Mouse (Mus musculus) ES-CJ7 (cell line): ENCODE results near the gene Kif26b.
A peak's percentile ranks its signal among the peaks of the same experiment; 100 is the strongest.

Experiments used
- DNase-seq: peaks from one replicate; pipeline ENCODE4 v3.0.0; 2011; ENCODE audit warnings: low read depth, low spot score

Kif26b gene

GRCm38 (mm10) chr1:178912936-178913716 lies 384.2 kb downstream of the Kif26b start:
- DNase-seq: no peak

- DNase-seq: peak; percentile 64
Observed at GRCm38 (mm10) chr1:178915056-178915455, 386.1 kb downstream of the Kif26b start.

- DNase-seq: no peak
Observed at GRCm38 (mm10) chr1:178917194-178917902, 388.4 kb downstream of the Kif26b start.

- DNase-seq: no peak
Observed at GRCm38 (mm10) chr1:178924492-178925183, 395.7 kb downstream of the Kif26b start.

GRCm38 (mm10) chr1:178929531-178929930 lies 400.6 kb downstream of the Kif26b start:
- DNase-seq: no peak

GRCm38 (mm10) chr1:178933953-178934637 lies 405.2 kb downstream of the Kif26b start:
- no peak for DNase-seq

GRCm38 (mm10) chr1:178936457-178936856 lies 407.5 kb downstream of the Kif26b start:
- no peak for DNase-seq

- no peak for DNase-seq
Observed at GRCm38 (mm10) chr1:178936976-178937375, 408.1 kb downstream of the Kif26b start.

GRCm38 (mm10) chr1:178940353-178940752 lies 411.4 kb downstream of the Kif26b start:
- DNase-seq: no peak

- DNase-seq: no peak
Observed at GRCm38 (mm10) chr1:178942251-178942963, 413.5 kb downstream of the Kif26b start.

GRCm38 (mm10) chr1:178952910-178953309 lies 424.0 kb downstream of the Kif26b start:
- no peak for DNase-seq

- peak; percentile 33 for DNase-seq
Observed at GRCm38 (mm10) chr1:178958641-178959040, 429.7 kb downstream of the Kif26b start.

- peak; percentile 87 for DNase-seq
Observed at GRCm38 (mm10) chr1:178960015-178960559, 431.2 kb downstream of the Kif26b start.

GRCm38 (mm10) chr1:178961661-178962060 lies 432.7 kb downstream of the Kif26b start:
- no peak for DNase-seq

- DNase-seq: no peak
Observed at GRCm38 (mm10) chr1:178972055-178972454, 443.1 kb downstream of the Kif26b start.

GRCm38 (mm10) chr1:178978617-178979245 lies 449.8 kb downstream of the Kif26b start:
- no peak for DNase-seq

- DNase-seq: peak; percentile 24
Observed at GRCm38 (mm10) chr1:178980185-178980584, 451.3 kb downstream of the Kif26b start.

- no peak for DNase-seq
Observed at GRCm38 (mm10) chr1:178981641-178982040, 452.7 kb downstream of the Kif26b start.

- DNase-seq: no peak
Observed at GRCm38 (mm10) chr1:178988176-178988575, 459.3 kb downstream of the Kif26b start.
